Mouse (Mus musculus) stomach, embryonic 16.5 days (tissue): Measurements from ENCODE around the gene Gm3854. TPM values are rescaled to one million over a fixed set of nuclear protein-coding genes. Genes with fewer than 3 reads are reported as not detected.
"Not testable (repeated sequence)": the region's sequence is repeated elsewhere in the genome, so short reads cannot be mapped to it uniquely, and the experiment has no call there.

Experiments
- ATAC-seq: fragments of 200-750 bp; cut with Nextera tagmentation; 2 replicates; pipeline ENCODE4 v1.8.0; 2017; ENCODE audit warnings: moderate number of reproducible peaks, moderate TSS enrichment; ENCODE audit not compliant: insufficient read depth, low FRiP score
- H3K27ac ChIP-seq: fragments of 300-500 bp; sonication (generic); 2 replicates; pipeline ENCODE4 v1.5.1; 2014; ENCODE audit warnings: low read length
- H3K27me3 ChIP-seq: fragments of 300-500 bp; sonication (generic); 2 replicates; pipeline ENCODE4 v1.6.1; 2014; ENCODE audit warnings: low read length, control low read depth, mixed read lengths; ENCODE audit not compliant: control insufficient read depth, insufficient read depth
- H3K36me3 ChIP-seq: fragments of 300-500 bp; sonication (generic); 2 replicates; pipeline ENCODE4 v1.6.1; 2014; ENCODE audit warnings: low read length; ENCODE audit not compliant: control insufficient read depth, insufficient read depth
- H3K4me1 ChIP-seq: fragments of 300-500 bp; sonication (generic); 2 replicates; pipeline ENCODE4 v1.6.1; 2014; ENCODE audit warnings: low read length, control low read depth, mixed read lengths; ENCODE audit not compliant: control insufficient read depth, insufficient read depth
- H3K4me2 ChIP-seq: fragments of 300-500 bp; sonication (generic); 2 replicates; pipeline ENCODE4 v1.6.1; 2014; ENCODE audit warnings: low read depth, low read length, mixed read lengths
- H3K4me3 ChIP-seq: fragments of 300-500 bp; sonication (generic); replicated peaks from 2 replicates; pipeline ENCODE4 v1.5.1; 2014; ENCODE audit warnings: mild to moderate bottlenecking, low read length
- H3K9ac ChIP-seq: fragments of 300-500 bp; sonication (generic); 2 replicates; pipeline ENCODE4 v1.6.1; 2014; ENCODE audit warnings: low read length
- H3K9me3 ChIP-seq: fragments of 300-500 bp; sonication (generic); replicated peaks from 2 replicates; pipeline ENCODE4 v1.6.1; 2016; ENCODE audit warnings: low read length, control low read depth; ENCODE audit not compliant: control insufficient read depth
- WGBS: fragments of 180-500 bp; shearing (Covaris S2); extraction: QIAGEN DNeasy Blood & Tissue Kit; methylation state at CpG from one replicate; pipeline ENCODE4 v1.1.7; 2014; 5-methylcytosine and 5-hydroxymethylcytosine counted together
- polyA plus RNA-seq: library from polyadenylated mRNA; unstranded; fragments of >200 nt; fragmentation: Nextera tagmentation; extraction: Ambion mirVana; gene quantifications from 2 replicates; pipeline ENCODE4 v1.2.1, GENCODE M21; 2015

The Gm3854 gene
- 1.3 and 1.7 TPM in 2 replicates for polyA plus RNA-seq

GRCm38 (mm10) chr7:6343501-6344071, at the start of gene Gm3854:
TSS of gene Gm3854 (plus strand) at chr7:6343759.
- no peaks in the 10 kb centered on the region for H3K4me1 ChIP-seq
- ATAC-seq: peak; percentile 87
- H3K27me3 ChIP-seq: no peaks in the 10 kb centered on the region
- H3K4me3 ChIP-seq: peak within 1 kb of the TSS; percentile 84
- no peaks in the 10 kb centered on the region for H3K9me3 ChIP-seq
- peak within 1 kb of the TSS; percentile 64 for H3K4me2 ChIP-seq
- peak within 1 kb of the TSS; percentile 36; the same call in 1 of the 2 replicates for H3K27ac ChIP-seq
- H3K36me3 ChIP-seq: no peaks in the 10 kb centered on the region
- peak within 1 kb of the TSS; percentile 79 for H3K9ac ChIP-seq
- under 1% methylated on average over 26 of the region's 26 CpGs for WGBS

- not testable (repeated sequence) for H3K4me2 ChIP-seq, H3K27me3 ChIP-seq, H3K4me1 ChIP-seq, H3K9ac ChIP-seq, ATAC-seq, H3K4me3 ChIP-seq, H3K9me3 ChIP-seq, H3K27ac ChIP-seq
- WGBS: 61% methylated on average over 11 of the region's 11 CpGs
- H3K36me3 ChIP-seq: peaks cover 13% of the 10 kb centered on the region
These were observed 42.8 kb upstream of the Gm3854 start for GRCm38 (mm10) chr7:6300796-6301195.

GRCm38 (mm10) chr7:6330458-6331232, 12.9 kb upstream of the Gm3854 start:
- ATAC-seq: peak; percentile 71
- Histone ChIP-seq H3K4me3 (peak overlapping the region; percentile 70), H3K4me2 (peak overlapping the region; percentile 90), H3K27ac (peak overlapping the region; percentile 79), H3K9ac (peak overlapping the region; percentile 87), H3K4me1 (peaks cover 7% of the 10 kb centered on the region; the same call in 1 of the 2 replicates), H3K9me3 (no peaks in the 10 kb centered on the region), H3K36me3 (no peaks in the 10 kb centered on the region), H3K27me3 (no peaks in the 10 kb centered on the region)
- 15% methylated on average over 23 of the region's 23 CpGs for WGBS

DNA sequence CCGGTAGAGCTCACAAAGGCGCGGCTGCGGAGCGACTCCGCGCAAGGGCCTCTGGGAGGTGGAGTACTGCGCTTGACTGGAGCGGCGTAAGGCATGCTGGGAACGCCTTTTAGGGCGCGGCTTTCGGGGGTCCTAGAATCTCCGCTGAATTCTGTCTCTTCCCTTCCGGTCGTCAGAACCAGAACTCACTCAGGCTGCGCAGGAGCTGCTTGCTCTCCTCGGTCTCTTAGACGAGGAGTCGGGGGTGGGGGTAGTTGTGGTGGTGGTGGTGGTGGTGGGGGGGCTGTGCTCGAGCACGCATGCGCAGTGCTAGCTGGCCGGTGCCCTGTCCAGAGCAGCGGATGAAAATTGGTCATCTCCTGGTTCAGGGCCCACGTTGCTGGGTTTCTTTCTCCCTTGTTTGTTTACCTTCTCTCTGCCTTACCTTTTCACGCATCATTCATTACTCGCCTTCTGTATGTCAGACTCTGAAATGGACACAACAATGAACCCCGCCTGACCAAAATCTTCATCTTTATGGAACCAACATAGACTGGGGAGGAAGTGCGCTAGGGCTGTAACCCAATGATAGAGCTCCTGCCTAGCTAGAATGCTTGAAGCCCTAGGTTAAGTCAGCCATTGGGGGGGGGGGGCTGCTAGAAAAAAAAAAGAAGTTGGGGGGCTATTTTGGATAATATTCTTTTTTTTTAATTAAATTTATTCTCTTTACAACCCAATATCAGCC, 12.2 kb upstream of the Gm3854 start, which contains the start of gene Zfp583:
Zfp583 (minus strand) TSS at position 53 of the 724 bp plus-strand sequence.
- Histone ChIP-seq H3K9ac (peak within 1 kb of the TSS; percentile 87), H3K36me3 (no peaks in the 10 kb centered on the region), H3K9me3 (no peaks in the 10 kb centered on the region), H3K4me1 (peaks cover 7% of the 10 kb centered on the region; the same call in 1 of the 2 replicates), H3K4me3 (peak within 1 kb of the TSS; percentile 70), H3K27me3 (no peaks in the 10 kb centered on the region), H3K4me2 (peak within 1 kb of the TSS; percentile 90), H3K27ac (peak within 1 kb of the TSS; percentile 79)
- ATAC-seq: peak; percentile 95
- 5% methylated on average over 31 of the region's 31 CpGs for WGBS

DNA sequence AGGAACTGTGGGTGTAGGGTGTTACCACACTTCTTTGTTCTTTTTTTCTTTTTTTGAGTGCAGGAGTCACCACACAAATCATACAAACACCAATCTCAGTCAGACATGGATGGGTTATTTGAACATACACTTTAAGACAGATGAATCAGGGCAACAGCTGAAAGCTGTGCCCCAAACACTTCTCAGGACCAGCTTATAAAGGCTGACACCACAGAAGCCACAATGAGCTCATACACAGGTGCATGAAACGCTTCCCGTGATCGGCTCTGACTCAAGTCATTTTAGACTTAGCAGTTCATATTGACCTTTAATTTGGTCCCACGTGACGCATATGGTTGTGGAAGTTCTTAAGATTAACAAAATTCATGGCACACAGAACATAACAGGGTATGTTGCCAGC, 3.7 kb upstream of the Gm3854 start:
- Histone ChIP-seq H3K4me1 (no peaks in the 10 kb centered on the region), H3K4me2 (no peak overlapping the region), H3K27me3 (no peaks in the 10 kb centered on the region), H3K4me3 (no peak overlapping the region), H3K36me3 (no peaks in the 10 kb centered on the region), H3K27ac (no peak overlapping the region), H3K9me3 (no peaks in the 10 kb centered on the region), H3K9ac (no peak overlapping the region)
- ATAC-seq: no peak
- WGBS: 82% methylated on average over 5 of the region's 5 CpGs

GRCm38 (mm10) chr7:6344124-6344523, 565 bp downstream of the Gm3854 start:
- Histone ChIP-seq H3K27ac (no peak overlapping the region), H3K4me1 (no peaks in the 10 kb centered on the region), H3K4me2 (peak overlapping the region; percentile 64), H3K4me3 (peak overlapping the region; percentile 84), H3K36me3 (no peaks in the 10 kb centered on the region), H3K9ac (peak overlapping the region; percentile 79), H3K27me3 (no peaks in the 10 kb centered on the region), H3K9me3 (no peaks in the 10 kb centered on the region)
- 34% methylated on average over 10 of the region's 10 CpGs for WGBS
- ATAC-seq: no peak

DNA sequence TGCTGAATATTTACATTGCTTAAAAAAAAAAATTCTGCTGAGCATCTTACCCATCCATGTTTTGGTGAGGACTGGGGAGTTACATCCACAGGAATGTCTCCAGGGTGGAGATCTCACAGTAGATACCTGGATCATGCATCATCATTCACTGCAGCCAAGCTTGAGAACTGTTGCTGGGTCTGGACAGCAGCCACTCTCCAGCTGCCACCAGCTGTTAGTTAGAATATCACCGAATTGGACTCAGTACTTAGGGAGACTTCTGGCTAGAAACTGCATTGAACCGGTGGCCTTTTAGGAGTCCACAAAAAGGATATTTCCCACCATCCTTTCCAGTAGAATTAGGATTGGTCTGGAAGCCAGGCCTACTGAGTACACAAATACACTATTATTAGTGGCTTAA, 14.6 kb downstream of the Gm3854 start:
- Histone ChIP-seq H3K9me3 (no peaks in the 10 kb centered on the region), H3K27me3 (no peaks in the 10 kb centered on the region), H3K4me3 (no peak overlapping the region), H3K27ac (no peak overlapping the region), H3K9ac (no peak overlapping the region), H3K36me3 (no peaks in the 10 kb centered on the region), H3K4me1 (peaks cover 3% of the 10 kb centered on the region), H3K4me2 (no peak overlapping the region)
- ATAC-seq: no peak
- WGBS: 54% methylated on average over 2 of the region's 2 CpGs

GRCm38 (mm10) chr7:6358937-6359590, 15.5 kb downstream of the Gm3854 start:
- H3K36me3 ChIP-seq: no peaks in the 10 kb centered on the region
- no peak for ATAC-seq
- no peak overlapping the region for H3K4me2 ChIP-seq
- no peak overlapping the region for H3K4me3 ChIP-seq
- peaks cover 9% of the 10 kb centered on the region for H3K4me1 ChIP-seq
- no peaks in the 10 kb centered on the region for H3K9me3 ChIP-seq
- no peaks in the 10 kb centered on the region for H3K27me3 ChIP-seq
- no peak overlapping the region for H3K27ac ChIP-seq
- no peak overlapping the region for H3K9ac ChIP-seq
- 55% methylated on average over 10 of the region's 10 CpGs for WGBS
